Mouse (Mus musculus) kidney, adult 18-20 months (tissue): ENCODE measurements around the gene Polk.

Source experiments
- DNase-seq: peaks from one replicate; pipeline ENCODE4 v3.0.0; 2021

Polk gene

DNA sequence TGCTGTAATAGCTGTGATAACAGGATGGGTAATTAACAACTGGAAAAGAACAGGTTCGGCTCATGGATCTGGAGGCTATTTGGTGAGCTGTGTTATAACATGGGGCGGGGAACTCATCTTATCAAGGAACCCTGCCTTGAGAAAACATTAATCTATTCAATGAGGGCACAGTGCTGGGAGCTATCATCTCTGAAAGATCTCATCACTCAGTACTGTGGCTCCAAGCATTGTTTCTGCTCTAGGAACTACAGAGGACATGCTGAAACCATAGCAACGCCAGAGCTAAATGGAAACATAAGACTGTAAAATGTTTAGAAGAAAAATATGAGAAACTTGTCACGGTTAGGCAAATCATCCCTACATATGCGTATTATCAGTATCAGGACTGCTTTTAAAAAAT, 84.4 kb downstream of the Polk start:
- no peak for DNase-seq

DNA sequence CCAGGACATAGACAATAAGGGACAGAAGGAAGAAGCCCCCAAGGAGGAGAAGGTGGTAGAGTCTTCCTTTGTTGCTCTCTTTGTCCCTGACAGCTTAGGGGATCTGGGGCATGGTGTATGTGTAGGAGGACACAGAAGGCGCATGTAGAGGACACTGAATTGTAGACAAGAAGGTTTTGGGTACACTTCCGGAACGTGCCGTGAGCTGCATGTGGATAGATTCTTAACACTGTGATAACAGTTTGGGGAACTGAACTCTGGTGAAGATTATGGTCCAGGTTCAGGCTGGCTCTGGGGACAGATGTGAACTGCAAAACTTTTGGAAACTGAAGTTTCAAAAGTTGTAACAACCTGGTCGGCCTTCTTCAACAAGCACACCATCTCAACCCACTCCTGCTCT, 84.8 kb downstream of the Polk start:
- no peak for DNase-seq

DNA sequence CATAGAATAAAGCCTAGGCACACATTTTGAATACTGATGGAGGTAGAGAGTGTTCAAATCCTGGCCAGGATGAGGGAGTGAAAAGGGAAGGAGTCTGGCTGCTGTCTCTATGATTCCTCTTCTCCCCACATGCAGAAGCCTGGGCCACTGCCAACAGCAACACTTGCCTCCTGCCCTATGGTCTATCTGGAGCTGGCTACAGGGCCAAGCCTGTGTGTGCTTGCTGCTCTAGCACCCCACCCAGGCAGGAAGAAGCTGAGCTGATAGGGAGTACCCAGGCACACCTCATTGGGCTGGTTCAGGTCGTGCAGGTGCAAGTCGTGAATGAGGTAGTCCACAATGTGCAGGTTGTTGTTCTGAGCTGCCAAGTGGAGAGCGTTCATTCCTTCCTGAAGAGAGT, 88.1 kb downstream of the Polk start:
- no peak for DNase-seq

DNA sequence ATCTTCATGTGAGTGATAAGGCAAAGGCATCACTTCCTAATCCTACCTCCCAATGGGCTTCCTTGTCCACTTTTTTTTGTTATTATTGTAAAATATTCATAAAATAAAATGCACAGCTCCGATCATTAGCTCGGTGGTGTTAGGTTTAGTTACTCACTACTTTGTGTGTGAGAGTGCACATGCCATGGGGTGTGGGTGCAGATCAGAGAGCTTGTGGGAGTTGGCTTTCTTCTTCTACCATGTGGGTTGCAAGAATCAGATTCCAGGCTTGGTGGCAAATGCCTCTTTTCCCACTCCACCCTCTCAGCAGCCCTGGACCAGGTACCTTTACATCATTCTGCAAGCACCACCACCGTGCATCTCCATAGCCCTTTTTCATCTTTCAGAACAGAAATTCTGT, 89.8 kb downstream of the Polk start:
- no peak for DNase-seq

DNA sequence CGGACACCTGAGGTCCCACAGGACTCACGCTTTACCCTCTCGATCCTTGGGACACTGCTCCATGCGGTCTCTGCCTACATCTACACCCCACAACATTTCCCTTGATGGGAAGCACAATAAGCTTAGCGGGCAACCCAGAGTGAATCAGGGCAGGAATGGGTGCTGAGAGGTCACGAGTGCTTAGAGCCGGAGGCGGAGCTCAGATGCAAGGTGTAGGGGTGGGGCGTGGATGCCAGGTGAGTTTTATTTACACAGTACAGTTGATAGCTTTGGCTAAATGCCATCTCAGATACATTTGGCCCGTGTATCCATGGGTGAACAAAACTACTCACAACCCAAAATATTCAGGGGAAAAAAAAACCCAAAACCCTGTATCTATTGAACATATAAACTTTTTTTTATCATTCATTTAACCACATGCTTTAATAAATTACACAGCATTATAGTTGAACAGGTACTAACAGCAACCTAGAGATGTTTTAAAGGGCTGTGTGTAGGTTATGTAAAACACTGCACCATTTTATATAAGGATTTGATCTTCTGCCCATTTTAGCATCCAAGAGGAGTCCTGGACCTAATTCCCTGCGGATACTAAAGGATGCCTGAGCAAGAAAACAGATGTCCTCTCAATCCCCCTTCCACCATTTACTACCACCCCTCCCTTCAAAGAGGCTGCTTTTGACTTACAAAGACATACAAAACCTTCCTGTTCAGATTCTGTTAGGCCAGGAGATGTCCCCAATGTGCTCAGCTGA, 90.8 kb downstream of the Polk start:
- no peak for DNase-seq

DNA sequence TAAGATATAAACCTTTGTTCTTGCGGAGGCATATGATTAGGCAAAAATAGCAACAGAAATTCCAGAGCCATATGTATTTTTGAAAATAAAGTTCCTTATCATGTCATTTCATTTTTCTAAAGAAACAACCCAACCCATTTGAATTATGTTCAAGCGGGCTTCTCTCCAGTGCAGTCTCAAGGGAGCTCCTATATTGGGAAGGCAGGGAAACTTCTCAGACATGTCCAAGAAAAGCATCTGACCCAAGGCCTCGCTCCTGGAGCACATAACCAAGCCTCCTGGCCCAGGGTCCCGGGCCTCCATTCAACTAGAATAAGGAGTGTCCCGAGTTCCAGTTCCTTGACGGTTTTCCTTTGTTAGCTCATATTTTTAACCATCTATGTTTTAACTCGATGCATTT, 91.5 kb downstream of the Polk start:
- no peak for DNase-seq

DNA sequence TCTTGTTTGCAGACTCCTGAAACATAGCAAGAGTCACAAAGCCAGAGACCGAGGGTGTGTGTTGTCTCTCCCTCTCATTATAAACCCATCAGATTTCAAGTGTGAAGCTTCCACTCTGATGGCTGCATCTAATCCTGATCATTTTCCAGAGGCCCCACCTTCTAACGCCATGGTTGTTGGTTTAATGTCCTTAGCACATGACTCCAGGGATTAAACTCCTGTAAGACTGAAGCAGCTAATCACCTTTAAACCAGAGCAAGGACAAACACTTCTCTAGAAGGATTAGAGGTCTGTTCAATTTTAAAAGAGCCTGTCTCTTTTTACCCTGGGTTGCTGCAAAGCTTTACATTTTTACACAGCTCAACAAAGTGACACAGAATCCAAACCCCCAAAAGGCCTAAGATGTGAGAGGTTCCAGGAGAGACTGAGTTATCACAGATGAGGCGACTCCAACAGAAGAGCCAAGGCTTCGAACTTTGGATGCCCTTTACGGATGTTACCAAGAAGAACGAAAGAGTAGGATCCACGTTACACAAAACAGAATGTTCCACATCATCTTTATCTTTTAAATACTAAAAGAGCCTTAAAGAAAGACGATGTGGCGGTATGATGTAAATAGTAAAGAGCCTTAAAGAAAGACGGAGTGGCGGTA, 92.0 kb downstream of the Polk start:
- DNase-seq: no peak

DNA sequence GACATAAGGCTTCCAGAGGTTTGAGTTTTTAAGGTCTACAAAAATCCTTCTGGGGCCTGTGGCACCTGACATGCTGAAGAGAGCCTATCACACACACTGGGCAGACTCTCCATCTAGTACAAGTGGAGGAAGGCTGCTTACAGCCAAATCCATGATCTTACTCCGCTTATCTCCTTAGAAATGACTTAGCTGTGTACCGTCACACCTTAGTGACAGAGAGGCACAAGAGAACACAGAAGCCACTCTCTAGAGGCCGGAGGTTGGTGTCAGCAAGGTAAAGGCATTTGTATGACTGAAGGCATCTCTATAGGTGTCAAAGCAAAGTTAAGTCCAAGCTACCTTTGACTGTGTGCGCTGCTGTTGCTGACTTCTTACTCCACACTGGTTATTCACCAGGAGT, 101.9 kb downstream of the Polk start:
- DNase-seq: no peak

DNA sequence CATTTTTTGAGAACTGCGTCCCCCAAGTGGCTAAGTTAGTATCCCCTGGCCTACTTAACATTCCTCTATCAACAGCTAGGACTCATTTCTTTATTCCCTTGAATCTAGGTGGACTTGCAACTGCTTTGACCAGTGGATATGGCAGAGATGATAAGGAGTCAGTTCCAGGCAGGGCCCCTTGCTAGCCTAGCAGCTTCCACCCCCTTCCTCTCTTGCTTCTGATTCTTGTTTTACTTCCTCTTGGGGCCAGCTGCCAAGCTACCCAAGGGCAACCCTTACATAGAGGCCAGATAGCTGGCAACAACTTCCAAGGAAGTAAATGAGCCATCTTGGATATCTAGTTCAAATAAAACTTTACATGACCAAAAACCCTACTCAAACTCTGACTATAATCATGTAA, 105.5 kb downstream of the Polk start:
- DNase-seq: no peak

DNA sequence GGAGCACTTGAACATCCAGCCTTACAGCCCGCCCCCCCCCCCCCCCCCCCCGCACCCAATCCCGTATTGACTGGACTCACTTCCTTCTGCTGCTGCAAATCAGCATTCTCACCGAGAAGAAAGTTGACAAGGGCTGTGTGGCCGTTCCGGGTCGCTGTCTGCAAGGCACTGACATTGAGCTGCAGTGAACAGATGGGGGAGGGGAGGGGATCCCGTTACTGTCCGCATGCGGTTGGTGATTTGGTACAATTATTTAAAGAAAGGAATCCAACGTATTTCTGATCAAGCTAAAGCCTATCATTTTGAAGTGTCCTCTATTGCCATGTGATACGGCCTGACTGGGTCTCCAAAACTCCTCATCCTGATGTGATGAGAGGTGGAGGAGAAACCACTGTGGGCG, 106.6 kb downstream of the Polk start:
- DNase-seq: peak; percentile 52

DNA sequence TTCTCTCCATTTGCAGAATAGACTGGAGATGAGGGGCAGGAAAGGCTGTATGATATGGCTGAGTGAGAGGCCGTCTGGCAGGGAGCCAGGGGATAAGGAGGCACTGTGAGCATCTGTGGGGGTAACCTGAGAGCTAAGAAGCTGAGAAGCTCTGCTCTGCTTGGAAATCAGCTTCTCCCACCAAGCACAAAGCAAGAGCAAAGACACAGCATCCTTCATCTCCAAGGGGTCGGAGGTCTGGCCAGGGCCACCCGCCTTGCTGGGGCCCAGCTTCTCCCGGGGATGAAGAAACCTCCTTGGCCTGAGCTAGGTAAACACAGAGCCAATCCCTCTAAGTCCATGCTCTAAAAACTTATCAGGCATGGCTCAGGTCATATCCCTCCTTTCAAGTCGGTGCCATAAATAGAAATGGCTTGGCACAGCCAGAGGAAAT, 107.5 kb downstream of the Polk start:
- no peak for DNase-seq

DNA sequence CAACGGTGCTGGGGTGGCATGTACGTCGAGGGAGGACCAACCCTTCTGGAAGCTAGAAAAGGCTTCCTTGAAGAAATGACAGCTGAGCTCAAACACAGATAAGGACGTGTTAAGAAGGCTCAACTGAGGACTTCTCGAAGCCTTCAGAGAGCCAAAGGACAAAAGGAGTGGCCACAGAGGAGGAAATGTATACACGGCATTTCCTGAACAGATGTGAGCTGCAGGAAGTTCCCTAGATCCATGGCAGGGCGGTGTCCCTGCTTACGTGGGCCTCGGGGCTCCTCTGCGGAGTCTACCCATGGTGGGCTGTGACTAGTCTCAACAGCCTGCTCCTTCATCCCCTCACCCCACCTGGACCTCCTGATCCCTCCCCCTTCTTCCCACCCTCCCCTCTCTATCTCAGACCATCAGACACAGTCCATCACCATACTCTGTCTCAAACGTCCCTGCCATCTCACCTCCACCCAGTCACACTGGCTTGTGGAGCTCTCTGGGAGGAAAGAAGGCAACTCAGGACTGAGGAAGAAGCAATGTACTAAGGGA, 108.7 kb downstream of the Polk start:
- no peak for DNase-seq

DNA sequence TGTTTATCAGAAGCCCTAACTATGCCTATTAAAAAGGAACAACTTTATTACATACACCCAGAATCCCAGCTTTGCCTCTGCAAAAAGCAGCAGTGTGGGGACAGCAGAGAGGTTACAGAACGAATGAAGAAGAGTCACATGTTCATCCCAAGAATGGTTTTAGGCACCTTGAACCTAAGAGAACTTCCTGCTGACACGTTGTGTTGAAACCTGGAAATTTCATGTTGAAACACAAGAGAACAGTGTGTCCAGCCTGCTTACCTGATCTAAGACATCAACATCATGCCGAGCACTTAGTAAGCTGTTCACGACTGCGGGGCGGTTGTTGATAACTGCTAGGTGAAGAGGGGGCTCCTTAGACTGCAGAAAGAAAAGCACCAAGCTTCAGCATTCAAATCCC, 109.3 kb downstream of the Polk start:
- no peak for DNase-seq

DNA sequence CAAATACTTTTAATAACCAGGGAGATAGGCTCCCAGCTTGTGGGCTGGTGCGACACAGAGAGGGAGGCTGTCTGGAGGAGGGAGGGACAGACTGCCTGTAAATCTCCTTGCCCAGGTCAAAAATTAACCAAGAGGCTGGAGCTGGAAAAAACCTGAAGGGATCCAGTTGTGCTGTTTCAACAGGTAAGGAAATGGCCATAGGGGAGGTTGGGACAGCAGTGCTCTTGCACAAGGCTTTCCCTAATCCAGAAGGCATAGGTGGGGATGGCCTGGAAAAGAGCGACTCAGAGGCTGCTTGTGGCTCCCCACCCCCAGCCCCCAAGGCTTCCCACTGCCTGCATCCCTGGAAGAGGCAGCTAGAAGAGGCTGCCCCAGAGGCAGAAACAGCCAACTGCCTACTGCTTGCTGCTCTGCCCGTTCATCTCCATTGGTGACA, 110.0 kb downstream of the Polk start:
- DNase-seq: peak; percentile 69

DNA sequence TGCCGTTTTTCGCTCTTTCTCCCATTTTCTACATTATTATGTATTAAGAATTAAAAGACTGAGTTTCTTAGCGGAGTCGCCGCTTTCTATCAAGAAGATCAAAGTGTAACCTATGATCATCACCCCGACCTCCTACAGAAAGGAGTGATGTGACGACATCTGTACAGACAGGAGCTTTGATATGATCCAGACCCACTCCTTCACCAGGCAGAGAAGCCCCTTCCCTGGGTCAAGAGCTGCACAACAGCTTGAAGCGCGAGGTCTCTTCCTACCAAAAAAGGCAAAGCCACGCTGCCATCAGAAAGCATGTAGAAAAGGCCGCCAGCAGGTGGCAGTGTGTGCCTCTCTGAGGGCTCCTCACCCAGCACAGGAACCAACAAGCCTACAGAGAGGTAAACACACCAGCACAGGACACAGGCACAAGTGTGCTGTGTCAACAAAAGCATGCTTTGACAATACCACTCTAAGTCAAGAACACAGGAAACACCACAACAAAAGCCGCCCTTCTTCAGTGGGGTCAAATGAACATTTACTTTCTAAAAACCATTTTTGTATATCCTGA, 110.7 kb downstream of the Polk start:
- peak; percentile 91 for DNase-seq
